Mouse (Mus musculus) kidney, postnatal 36 days (tissue): ENCODE results near the gene Mlxipl.
A peak's percentile ranks its signal among the peaks of the same experiment; 100 is the strongest.

ENCODE experiments used
- DNase-seq, 2 experiments: peaks; one replicate each; pipeline ENCODE4 v3.0.0; 2021 to 2022; ENCODE audit warnings: mixed read lengths in 2 of 2

Mlxipl gene

DNA sequence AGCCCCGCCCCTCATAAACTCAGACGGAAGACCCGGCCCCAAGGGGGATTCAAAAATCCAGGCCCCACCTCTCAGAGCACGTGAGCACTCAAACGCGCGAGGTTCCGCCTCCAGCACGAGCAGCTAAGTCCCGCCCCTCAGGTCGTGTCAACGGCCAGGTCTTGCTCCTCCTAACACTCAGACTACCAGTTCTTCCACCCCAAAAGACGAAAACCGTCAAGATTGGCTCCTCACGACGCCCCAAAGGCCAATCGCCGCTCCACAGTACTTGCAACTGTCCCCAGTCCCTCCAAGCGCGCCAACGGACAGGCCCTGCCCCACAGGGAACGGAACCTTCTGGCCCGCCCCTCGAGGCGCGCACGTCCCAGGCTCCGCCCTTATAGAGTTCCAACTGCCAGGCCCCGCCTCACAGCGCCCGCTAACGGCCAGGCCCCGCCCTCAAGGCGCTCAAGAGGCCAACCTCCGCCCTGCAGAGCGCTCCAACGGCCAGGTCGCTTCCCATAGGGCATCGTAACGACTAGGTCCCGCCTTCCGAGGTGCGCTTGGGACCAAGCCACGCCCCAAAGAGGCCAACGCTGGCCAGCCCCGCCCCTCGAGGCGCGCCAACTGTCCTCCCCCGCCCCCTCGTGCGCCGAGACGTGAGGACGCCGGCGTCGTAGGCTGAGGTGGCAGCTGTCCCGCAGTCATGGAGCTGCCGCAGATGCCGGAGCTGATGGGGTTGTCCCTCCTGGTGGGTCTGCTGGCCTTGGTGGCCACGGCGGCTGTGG is 59.5 kb downstream of the Mlxipl start, which contains the start of gene Tbl2:
Gene Tbl2 (plus strand): TSS at position 605 of the 767 bp plus-strand sequence.
- peak; percentile 99 for DNase-seq

DNA sequence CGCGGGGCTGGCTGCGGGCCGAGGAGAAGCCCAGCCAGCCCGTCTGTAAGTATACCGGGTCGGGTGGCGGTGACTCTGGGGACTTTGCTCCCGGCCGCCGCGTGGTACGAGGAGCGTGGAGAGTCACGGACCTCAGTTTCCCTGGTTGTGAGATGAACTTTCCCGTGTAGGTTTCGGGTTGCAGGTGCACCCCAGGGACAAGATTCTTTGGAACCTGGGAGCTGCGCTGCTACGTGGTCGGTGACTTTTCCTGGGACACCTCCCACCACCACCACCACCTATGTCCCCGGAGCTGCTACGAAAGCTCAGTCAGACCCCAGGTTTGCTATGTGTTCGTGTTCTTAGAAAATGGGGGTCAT is 60.1 kb downstream of the Mlxipl start:
- no peak for DNase-seq

DNA sequence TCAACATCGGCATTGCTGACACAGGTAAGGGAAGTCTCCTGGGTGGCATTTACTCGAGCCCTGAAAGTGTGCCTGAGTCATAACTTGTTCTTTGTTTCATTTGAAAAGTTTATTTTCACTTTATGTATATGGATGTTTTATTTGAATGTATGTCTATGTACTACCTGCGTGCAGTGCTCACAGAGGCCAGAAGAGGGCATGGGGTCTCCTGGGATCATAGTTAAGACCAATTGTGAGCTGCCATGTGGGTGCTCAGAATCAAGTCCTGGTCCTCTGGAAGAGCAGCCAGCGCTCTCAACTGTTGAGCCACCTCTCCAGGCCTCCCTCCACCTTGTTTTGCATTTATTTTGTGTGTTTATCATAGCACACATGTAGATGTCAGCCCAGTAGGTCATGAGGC is 66.8 kb downstream of the Mlxipl start:
- DNase-seq, result no peak

DNA sequence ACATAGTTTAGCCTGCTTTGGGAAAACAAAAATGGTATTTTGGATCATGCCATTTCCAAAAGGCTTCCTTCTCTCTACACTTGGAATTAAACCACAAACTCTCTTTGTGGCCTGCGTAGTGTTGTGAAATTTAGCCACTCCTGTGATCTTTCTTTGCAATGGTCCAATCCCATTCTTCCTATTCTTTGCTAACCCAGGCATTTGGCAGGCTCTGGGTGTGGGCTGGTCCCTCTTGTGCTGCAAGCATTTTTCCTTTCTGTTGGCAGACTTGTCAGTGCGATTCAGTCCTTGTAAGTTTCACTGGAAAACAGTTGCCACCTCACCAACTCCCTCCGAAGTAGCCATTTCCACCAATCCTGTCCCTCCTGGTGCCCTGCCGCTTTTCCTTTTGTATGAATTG is 71.5 kb downstream of the Mlxipl start:
- peak in 1 of 2 experiments; percentile 20 for DNase-seq

DNA sequence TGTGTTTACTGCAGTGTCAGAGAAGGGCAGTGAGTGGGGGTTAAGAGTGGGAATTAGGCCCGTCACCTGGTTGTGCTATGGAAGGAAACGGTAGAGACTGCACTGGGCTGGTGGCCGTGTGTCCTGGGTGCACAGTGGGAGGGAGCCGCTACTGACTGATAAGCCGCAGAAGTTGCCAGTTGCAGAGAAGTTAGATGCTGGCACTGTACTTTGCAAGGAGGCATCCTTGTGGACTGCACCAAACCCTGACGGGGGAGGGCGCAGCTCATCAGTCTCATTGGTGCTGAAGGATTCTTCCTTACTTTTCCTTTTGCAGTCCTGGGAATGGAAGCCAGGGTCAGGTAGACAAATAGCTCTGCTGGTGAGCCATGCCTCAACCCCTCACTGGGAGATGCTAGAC is 72.0 kb downstream of the Mlxipl start:
- no peak for DNase-seq

DNA sequence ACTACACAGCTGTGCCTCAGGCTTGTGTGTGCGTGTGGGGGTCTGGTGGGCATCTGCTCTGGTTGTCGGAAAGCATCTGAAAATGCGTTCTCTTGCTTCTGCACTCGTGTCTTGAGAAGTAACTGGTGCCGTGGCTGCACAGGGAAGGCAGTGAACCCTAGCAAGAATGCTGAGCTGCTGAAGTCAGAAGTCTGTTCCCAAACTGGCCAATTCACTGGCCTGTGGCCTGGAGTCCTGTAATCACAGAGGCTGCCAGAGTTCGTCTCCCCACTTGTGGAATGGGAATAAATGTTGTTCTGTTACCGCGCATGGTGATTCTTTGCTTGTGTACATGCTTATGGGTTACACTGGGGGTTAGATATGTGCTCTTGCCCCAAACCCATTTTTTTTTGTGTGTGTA is 72.7 kb downstream of the Mlxipl start:
- DNase-seq, result peak; percentile 71 to 76

DNA sequence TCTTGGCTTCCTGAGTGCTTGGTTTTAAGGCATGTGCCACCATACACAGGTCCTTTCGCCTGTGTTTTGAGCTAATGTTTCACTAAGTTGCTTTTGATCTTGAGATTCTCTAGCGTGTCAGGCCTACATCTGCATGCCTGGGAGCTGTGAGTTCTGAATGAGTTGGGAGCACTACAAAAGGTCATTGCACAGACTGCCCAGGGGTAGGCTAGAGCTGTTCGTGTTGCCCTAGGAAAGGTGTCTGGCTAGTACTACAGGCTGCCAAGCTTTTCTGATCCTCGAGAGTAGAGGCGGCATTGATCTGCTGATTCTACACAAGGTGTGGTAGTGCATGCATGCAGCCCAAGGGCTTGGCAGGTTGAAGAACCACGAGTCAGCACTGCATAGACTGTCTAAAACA is 73.1 kb downstream of the Mlxipl start:
- peak; percentile 34 to 59 for DNase-seq

DNA sequence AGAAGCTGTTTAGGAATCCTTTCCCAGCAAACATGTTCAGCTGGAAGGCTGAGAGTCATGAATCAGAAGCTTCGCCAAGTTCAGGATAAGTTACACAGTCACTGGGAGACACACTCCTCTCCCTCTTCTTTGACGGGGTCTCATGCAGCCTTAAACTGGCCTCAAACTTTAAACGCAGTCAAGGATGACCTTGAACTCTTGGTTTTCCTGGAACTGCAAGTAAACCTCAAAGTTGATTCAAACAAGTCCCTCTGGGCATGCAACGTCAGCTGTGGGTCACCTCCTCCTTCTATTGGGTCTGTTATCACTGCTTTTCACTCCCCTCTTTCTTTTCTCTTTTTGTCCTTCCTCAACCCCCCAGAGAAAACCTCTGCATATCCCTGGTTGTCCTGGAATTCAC is 77.2 kb downstream of the Mlxipl start:
- DNase-seq, result no peak

DNA sequence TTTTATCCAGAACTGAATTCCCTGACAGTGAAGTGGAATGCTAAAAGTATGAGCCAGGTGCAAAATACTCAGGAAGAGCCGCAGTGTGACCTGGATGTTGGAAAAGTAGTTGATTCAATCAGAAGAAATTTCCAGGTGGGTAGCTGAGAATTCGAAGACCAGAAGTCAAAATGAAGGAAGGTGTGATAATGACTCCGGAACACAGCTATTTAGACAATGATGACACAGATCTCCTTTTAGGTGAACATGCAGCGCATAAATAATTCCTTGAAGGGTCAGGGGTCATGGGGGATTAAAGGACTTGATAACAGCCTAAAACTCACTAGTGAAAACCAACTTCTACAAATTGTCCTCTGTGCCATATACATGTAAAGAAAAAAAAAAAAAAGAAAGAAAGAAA is 77.8 kb downstream of the Mlxipl start:
- no peak for DNase-seq

DNA sequence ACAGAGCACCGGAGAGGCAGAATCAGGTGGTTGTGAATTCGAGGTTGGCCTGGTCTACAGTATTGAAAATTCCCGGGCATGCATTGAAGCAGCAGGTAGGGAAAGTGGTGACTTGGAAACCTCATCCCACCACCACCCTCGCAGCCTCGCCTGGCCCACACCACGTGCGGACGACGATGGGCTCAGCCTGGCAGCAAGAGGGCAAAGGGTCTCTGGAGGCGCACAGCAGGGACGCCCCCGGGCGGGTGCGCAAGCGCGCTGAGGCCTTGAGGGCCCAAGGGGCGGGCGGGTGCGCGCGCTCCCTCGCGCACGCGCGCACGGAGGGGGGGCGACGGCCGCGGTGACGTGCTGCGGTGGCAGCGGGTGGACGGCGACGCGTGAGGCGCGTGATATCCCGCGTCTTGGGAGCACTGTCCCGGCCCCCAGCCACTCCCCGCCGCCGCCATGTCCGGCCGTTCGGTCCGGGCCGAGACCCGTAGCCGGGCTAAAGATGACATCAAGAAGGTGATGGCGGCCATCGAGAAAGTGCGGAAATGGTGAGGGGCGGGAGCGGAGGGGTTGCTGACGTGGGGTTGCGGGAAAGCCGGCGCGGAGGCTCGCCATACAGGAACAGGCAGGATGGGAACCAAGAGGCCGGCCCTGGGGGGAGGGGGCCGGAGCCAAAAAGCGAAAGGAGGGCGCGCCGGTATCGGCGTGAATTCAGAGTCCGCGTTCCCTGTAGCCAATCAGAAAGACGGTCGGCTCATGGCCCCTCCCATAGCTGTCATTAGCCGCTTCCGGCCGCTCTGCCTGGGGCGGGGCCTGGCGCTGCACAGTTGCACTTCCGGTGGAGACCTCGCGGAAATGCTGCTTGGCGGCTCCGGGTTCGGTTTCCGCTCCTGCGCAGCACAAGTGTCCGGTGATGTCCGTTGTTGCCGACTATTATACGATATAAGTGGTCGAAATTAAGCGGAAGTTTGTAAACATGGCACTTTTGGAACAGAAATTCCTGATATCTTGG is 78.7 kb downstream of the Mlxipl start, which contains the start of gene Bcl7b:
Gene Bcl7b (plus strand): TSS at position 221 of the 1,000 bp plus-strand sequence.
- peak; percentile 97 to 98 for DNase-seq

DNA sequence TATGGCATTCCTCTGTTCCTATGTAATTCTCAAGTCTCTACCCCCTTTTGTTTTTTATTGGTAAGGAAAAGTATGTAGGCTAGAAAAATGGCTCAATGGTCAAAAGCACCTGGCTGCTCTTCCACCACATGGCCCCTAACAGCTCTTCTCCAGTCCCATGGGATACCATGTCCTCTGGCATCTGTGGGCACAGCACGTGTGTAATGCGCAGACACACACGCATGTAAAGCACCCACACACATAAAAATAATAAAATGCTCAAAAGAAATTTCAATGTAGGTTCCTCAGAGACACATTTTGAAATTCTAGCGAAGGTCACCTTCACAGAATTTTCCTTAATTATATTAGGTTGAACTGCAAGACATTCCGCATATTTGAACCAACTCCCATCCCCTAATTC is 79.8 kb downstream of the Mlxipl start:
- no peak for DNase-seq

DNA sequence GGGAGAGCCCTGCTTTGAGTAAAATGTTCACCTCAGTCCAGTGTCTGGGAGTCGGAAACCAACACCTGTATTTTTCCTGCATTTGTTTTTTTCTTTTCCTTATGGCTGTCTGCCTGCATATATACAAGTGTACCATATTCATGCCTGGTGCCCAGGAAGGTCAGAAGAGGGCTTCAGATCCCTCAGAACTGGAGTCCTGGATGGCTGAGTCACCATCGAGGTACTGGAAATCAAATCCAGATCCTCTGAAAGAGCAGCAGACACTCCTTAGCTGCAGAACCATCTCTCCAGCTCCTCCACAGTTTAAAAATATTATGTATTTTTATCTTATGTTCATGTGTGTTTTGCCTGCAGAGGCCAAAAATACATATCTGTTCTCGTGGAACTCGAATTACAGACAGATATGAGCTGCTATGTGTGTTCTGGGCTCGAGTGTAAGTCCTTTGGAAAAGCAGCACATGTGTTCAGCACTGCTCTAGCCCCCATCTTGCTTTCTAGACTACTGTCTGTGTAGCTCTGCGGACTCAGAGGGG is 82.1 kb downstream of the Mlxipl start:
- no peak for DNase-seq

DNA sequence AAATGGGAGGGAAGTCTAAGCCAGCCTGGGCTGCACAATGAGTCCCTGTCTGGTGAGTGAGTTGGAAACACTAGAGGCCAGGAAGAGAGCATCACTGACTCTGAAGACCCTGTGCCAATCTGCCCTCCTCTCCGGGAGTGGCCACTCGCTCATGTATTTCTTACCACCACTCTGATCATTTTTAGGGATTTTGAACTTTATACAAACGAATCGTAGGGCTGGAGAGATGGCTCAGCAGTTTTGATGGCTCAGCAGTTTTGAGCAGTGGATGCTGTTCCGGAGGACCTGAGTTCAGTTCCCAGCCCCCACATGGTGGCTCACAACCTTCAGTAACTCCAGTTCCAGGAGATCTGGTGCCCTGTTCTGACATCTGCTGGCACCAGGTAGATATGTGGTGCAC is 83.3 kb downstream of the Mlxipl start:
- DNase-seq, result no peak

DNA sequence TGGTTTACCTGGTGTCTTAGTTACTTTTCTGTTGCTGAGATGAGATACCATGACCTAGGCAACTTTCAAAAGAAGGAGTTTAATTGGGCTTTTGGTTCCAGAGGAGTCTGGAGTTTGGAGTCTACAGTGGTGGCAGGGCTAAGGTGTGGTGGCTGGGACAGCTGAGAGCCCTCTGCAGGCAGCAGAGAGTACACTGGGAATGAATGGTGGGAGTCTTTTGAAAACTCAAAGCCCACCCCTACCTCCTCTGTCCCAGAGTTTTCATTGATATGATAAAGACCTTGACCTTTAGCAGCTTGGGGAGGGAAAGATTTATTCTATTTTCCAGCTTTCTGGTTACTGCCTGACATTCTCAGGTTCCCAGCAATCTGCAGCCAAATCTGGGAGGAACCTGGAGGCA is 85.4 kb downstream of the Mlxipl start:
- DNase-seq, result no peak

DNA sequence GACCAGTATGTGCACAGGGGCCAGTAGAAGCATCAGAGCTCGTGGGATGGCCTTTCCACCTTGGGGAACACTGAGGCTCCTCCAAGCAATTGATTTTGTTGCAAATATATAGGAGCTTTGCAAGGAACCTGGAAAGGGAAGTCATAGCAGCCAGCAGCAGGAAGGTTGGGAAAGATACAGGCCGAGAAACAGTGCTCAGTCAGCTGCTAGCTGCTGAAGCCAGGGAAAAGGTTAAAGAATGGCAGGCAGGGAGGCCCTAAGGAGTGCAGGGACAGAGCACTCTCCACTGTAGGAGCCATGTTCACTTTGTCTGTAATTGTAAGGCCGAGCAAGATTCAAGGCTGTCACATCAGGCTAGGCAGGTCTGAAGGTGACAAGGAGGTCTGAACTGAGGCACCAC is 88.8 kb downstream of the Mlxipl start:
- no peak for DNase-seq

DNA sequence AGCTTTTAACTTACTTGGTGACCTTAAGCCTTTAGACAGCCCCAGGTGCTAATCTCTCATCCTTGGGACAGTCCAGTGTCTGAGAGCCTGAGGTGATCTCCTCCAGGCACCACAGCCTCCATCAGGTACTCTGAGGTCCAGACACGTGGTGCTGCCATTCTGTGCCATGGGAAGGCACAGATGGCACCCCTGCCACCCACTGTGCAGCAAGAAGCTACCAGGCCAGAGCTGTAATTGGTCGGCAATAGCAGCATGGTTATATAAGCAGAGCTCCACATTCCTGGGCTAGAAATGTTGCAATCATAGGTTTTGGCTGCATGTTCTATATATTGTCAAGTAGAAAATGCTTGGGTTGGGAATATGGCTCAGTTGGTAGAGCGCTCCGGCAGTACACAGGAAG is 89.3 kb downstream of the Mlxipl start:
- no peak for DNase-seq

DNA sequence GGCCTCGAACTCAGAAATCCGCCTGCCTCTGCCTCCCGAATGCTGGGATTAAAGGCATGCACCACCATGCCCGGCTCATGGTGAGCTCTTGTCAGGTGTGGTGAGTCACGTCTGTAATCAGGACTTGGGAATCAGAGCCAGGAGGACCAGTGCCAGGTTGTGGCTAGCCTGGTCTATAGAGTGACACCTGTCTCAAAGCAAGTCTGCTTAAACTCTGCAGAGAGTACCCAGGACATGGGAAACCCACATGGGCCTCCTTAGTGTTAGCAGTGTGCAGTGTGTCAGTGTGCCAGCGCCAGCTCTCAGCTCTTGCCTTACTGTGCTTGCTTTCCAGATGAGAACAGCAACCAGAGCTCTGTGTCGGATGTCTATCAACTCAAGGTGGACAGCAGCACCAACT is 89.9 kb downstream of the Mlxipl start:
- no peak for DNase-seq

DNA sequence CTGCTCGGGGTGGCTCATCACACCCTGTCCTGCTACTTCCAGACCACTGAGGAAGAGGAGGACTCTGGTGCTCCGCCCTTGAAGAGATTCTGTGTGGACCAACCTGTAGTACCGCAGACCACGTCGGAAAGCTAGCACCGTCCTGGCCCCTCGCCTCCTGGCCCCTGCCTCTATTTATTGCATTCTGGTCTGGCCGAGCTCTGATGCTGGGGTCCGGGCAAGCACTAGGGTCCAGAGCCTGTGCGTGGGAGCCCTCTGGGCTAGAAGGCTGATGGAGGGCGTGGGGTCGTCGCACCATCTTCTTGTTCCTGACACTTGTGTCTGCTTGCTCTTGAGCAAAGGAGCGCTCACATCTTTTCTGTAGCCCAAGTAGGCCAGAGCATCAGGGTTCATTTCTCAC is 91.1 kb downstream of the Mlxipl start:
- DNase-seq, result no peak

DNA sequence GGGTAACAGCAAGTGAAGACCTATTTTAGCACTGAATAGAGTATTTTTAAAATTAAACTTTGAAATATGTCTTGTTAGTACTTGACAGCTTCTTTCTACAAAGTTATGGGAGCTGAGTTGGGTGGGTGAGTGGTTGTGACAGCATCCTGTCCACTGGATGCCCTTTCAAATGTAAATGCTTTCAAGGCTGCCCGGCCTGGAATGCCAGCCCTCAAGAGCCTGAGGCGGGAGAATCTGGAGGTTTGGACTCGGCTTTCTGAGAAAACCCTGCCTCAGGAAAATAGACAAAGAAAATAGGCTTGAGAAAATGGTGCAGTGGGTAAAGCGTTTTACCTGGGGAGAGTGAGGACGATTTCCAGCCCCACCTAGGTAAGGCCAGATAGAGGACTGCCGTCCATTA is 92.1 kb downstream of the Mlxipl start:
- no peak for DNase-seq

DNA sequence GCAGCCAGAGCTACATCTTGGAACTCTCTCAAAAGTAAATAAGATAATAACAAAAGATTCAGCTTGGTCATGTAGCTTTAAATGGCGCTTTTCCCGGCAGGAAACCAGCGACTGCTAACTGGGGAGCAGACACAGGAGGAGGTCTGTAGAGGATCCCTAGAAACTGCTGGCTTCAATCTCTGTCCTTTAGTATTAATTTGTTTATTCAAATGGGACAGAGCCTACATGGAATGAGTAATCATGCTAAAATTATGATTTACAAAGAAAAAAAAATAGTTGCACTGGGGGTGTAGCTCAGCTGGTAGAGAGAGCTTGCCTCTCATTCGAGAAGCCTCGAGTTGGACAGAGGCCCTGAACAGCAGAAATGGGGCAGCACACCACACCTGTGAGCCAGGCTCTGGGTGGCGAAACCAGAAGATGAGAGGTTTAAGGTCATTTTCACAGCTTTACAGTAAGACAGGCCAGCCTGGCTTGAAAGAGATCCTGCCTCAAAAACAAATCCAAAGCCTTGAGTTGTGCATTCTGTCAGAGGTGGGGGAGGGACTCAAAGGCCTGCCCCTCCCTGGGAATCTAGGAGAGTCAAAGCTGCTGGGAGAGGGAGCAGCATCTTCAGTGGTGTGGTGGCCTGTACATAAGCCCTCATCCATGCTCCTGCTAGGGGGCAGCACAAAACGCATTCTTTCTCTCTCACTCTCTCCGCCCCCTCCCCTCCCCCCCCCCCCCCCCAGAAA is 93.6 kb downstream of the Mlxipl start:
- DNase-seq, result peak; percentile 32 to 51

DNA sequence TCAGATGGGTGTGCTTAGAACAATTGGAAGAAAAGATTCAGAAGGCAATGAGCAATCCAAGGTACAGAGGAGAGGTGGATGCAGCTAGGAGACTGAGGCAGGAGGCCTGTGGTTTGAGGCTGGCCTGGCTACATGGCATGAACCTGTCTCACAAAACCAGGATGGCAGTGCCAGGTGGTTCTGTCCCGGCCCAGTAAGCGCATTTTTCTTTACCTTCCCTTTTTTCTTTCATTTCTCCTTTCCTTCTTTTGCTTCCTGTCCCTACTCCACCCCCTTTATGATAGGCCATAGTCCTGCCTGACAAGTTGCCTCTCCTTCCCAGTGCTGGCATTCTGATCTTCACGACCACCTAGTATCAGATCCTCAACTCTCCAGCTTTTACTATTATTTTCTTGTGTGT is 95.3 kb downstream of the Mlxipl start:
- DNase-seq, result no peak

DNA sequence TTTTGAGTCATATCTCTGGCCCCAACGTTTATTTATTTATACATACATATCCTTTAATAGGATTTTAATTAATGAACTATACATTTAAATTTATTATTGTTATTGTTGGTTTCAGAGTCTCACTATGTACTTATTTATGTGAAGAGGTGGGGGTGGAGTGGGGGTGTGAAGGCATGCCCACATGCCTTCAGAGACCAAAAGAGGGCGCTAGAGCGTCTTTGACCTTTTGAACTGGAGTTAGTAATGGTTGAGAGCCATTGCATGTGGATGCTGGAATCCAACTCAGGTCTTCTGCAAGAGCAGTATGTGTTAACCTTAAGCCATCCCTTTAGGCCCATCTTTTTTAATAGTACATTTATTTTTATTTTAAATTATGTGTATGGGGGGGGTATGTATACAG is 95.9 kb downstream of the Mlxipl start:
- DNase-seq, result peak; percentile 44 to 67

DNA sequence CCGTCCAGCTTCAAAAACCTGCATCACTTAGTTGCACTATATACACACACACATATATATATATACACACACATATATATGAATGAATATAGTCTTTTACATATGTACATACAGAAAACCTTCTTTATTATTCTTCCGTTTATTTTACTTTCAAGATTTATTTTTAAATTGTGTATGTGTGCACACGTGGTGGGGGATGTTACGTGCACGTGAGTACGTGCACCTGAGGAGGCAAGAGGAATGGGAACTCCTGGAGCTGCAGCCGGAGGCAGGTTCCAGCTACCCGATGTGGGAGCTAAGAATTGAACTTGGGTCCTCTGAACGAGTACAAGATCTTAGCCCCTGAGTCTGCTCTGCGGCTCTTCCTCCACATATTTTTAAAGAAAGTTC is 96.5 kb downstream of the Mlxipl start:
- DNase-seq, result no peak
